Mouse (Mus musculus) midbrain, embryonic 14.5 days (tissue): ENCODE results near the gene Coq5. TPM values are rescaled to one million over a fixed set of nuclear protein-coding genes. Genes with fewer than 3 reads are reported as not detected.

Experiments used
- polyA plus RNA-seq: library from polyadenylated mRNA; unstranded; fragments of >200 nt; fragmentation: Nextera tagmentation; extraction: Ambion mirVana; gene quantifications from 2 replicates; pipeline ENCODE4 v1.2.1, GENCODE M21; 2014

Gene Coq5
- polyA plus RNA-seq, 1 experiment from 2014 or later: 49.6 TPM

Other genes with a start within 250 kb of the Coq5 start
- gene Gm10401, start 181.4 kb upstream of the Coq5 start, polyA plus RNA-seq: 59.4 and 72.9 TPM in 2 replicates
- gene Acads, start 160.3 kb upstream of the Coq5 start, polyA plus RNA-seq: 13.8 and 14.6 TPM in 2 replicates
- gene Unc119b, start 144.7 kb upstream of the Coq5 start, polyA plus RNA-seq: 29.1 and 37.2 TPM in 2 replicates
- gene Mlec, start 121.5 kb upstream of the Coq5 start, polyA plus RNA-seq: 14.6 and 18.6 TPM in 2 replicates
- gene Cabp1, start 85.3 kb upstream of the Coq5 start, polyA plus RNA-seq: 6.6 and 6.9 TPM in 2 replicates
- gene Pop5, start 43.8 kb upstream of the Coq5 start, polyA plus RNA-seq: 95.6 and 106 TPM in 2 replicates
- 96.5 and 122 TPM in 2 replicates for gene Rnf10, start 6.8 kb upstream of the Coq5 start, polyA plus RNA-seq
- 1,201 and 1,312 TPM in 2 replicates for gene Dynll1, start 21.3 kb downstream of the Coq5 start, polyA plus RNA-seq
- 132 and 150 TPM in 2 replicates for gene Srsf9, start 47.5 kb downstream of the Coq5 start, polyA plus RNA-seq
- gene Gatc, start 61.5 kb downstream of the Coq5 start, polyA plus RNA-seq: 38.2 and 43.4 TPM in 2 replicates
- 48.4 and 50.1 TPM in 2 replicates for gene Triap1, start 61.6 kb downstream of the Coq5 start, polyA plus RNA-seq
- gene Cox6a1, start 69.3 kb downstream of the Coq5 start, polyA plus RNA-seq: 938 and 1,310 TPM in 2 replicates
- 71.6 and 101 TPM in 2 replicates for gene Msi1, start 149.9 kb downstream of the Coq5 start, polyA plus RNA-seq
- gene Pla2g1b, start 186.6 kb downstream of the Coq5 start, polyA plus RNA-seq: not detected in 2 replicates
- 23.8 and 25.9 TPM in 2 replicates for gene Sirt4, start 205.1 kb downstream of the Coq5 start, polyA plus RNA-seq
- gene Pxn, start 227.0 kb downstream of the Coq5 start, polyA plus RNA-seq: 10.9 and 11.3 TPM in 2 replicates